Mouse (Mus musculus): ENCODE data around the gene 4933424G06Rik. TPM values are rescaled to one million over a fixed set of nuclear protein-coding genes. Genes with fewer than 3 reads are reported as not detected.

4933424G06Rik gene
- polyA plus RNA-seq, 1 experiment from 2014 or later = not detected

DNA sequence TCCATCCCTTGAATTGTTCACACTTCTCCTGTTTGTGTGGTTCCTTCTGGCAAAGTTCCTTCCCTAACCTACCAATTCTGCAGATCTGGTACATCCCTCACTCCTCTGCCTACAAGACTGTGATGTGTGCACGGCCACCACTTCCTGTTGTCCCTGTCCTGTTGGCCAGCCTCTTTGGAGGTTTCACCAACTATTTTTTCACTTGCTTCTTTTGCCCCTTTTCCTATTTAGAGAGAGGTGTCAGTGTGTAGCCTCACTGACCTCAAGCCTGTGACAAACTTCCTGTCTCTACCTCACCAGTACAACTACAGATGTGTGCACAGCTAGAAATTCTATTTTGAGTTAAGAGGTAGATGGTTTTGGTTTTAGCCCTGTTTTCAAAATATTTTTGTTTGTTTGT lies 97.1 kb downstream of the 4933424G06Rik start:
- Histone ChIP-seq H3K4me3 (replicated peaks) (no peak overlapping the region), H3K27me3 (no peaks in the 10 kb centered on the region), H3K9me3 (replicated peaks) (no peaks in the 10 kb centered on the region), H3K9ac (no peak overlapping the region), H3K27ac (no peak overlapping the region), H3K4me2 (no peak overlapping the region), H3K36me3 (peaks cover 87% of the 10 kb centered on the region), H3K4me1 (no peaks in the 10 kb centered on the region)
- WGBS = 82% methylated on average over 1 of the region's 1 CpGs
- no peak for ATAC-seq (replicated peaks; ENCODE audit: low FRiP score)

Small RNA genes lying within 50 kb of the gene (microRNA-seq; reads per million reads assigned to microRNA genes)
- gene Gm24133 = not detected

Other genes with a start within 250 kb of the 4933424G06Rik start
- gene Cnnm4, start 238.5 kb upstream of the 4933424G06Rik start, polyA plus RNA-seq (2015; fragmentation: Nextera tagmentation; extraction: Ambion mirVana) = 12.3 and 12.4 TPM in 2 replicates
- 3.7 and 4.0 TPM in 2 replicates for gene Cnnm3, start 198.3 kb upstream of the 4933424G06Rik start, polyA plus RNA-seq (2015; fragmentation: Nextera tagmentation; extraction: Ambion mirVana)
- gene Ankrd23, start 173.3 kb upstream of the 4933424G06Rik start, polyA plus RNA-seq (2015; fragmentation: Nextera tagmentation; extraction: Ambion mirVana) = 21.8 and 22.1 TPM in 2 replicates
- gene Gm42417, start 170.7 kb upstream of the 4933424G06Rik start, polyA plus RNA-seq (2015; fragmentation: Nextera tagmentation; extraction: Ambion mirVana) = 0.32 and 0.75 TPM in 2 replicates
- gene Ankrd39, start 162.7 kb upstream of the 4933424G06Rik start, polyA plus RNA-seq (2015; fragmentation: Nextera tagmentation; extraction: Ambion mirVana) = 26.2 and 26.3 TPM in 2 replicates
- gene Sema4c, start 151.8 kb upstream of the 4933424G06Rik start, polyA plus RNA-seq (2015; fragmentation: Nextera tagmentation; extraction: Ambion mirVana) = 19.3 and 23.3 TPM in 2 replicates
- gene Fam178b, start 27.0 kb upstream of the 4933424G06Rik start, polyA plus RNA-seq (2015; fragmentation: Nextera tagmentation; extraction: Ambion mirVana) = 0.67 and 1.3 TPM in 2 replicates
- gene Cox5b, start 18.7 kb upstream of the 4933424G06Rik start, polyA plus RNA-seq (2015; fragmentation: Nextera tagmentation; extraction: Ambion mirVana) = 702 and 727 TPM in 2 replicates
- gene Actr1b, start 4.3 kb downstream of the 4933424G06Rik start, polyA plus RNA-seq (2015; fragmentation: Nextera tagmentation; extraction: Ambion mirVana) = 102 and 112 TPM in 2 replicates
- 0.23 and 0.44 TPM in 2 replicates for gene Zap70, start 51.6 kb downstream of the 4933424G06Rik start, polyA plus RNA-seq (2015; fragmentation: Nextera tagmentation; extraction: Ambion mirVana)
- 12.3 TPM in 2 replicates for gene Tmem131, start 233.5 kb downstream of the 4933424G06Rik start, polyA plus RNA-seq (2015; fragmentation: Nextera tagmentation; extraction: Ambion mirVana)